9 mouse cellular contexts compared by ENCODE assay signal in genomic region chr19:44510534-44511175, GRCm38 (mm10). TPM values are rescaled to one million over a fixed set of nuclear protein-coding genes. Genes with fewer than 3 reads are reported as not detected.
DNase-seq lines count a peak whose midpoint lies in the region; ATAC-seq and TF ChIP-seq lines count a peak whose summit lies in the region.
"Had no signal": no experiment of that assay in that cellular context is flagged by ENCODE, and none has a peak within 500 bp of the region (broad histone marks: within the 10 kb centered on the region; RNA-seq: fewer than 3 reads in every experiment).

No protein-coding gene starts in this region.

- TF ChIP-seq POLR2A in kidney, adult 2 months (IDR thresholded peaks at IDR 0.05; ENCODE audit: low read depth, low read length): no peak

- H3K9me3 ChIP-seq in heart, embryonic 16.5 days (replicated peaks; ENCODE audit: control insufficient read depth, low read length): no peaks in the 10 kb centered on the region
- H3K9me3 ChIP-seq in intestine, embryonic 15.5 days: no peaks in the 10 kb centered on the region
- H3K9me3 ChIP-seq in neural tube, embryonic 14.5 days (ENCODE audit: control insufficient read depth, low read length): no peaks in the 10 kb centered on the region

- H3K4me2 ChIP-seq in heart, embryonic 16.5 days (ENCODE audit: low read depth, low read length): peak overlapping the region; percentile 94; the same call in 1 of the 2 replicates
- H3K4me2 ChIP-seq in intestine, embryonic 15.5 days (replicated peaks): peak overlapping the region; percentile 97
- H3K4me2 ChIP-seq in neural tube, embryonic 14.5 days (ENCODE audit: low read depth, low read length): peak overlapping the region; percentile 97

- peaks cover 50% of the 10 kb centered on the region for H3K27me3 ChIP-seq in heart, embryonic 16.5 days (ENCODE audit: control insufficient read depth, insufficient read depth, low read length)
- peaks cover 55% of the 10 kb centered on the region for H3K27me3 ChIP-seq in intestine, embryonic 15.5 days (replicated peaks)
- peaks cover 35% of the 10 kb centered on the region for H3K27me3 ChIP-seq in neural tube, embryonic 14.5 days (ENCODE audit: control insufficient read depth, insufficient read depth, low read length)
- no peaks in the 10 kb centered on the region for H3K27me3 ChIP-seq in kidney, adult 2 months (replicated peaks; ENCODE audit: control insufficient read depth, insufficient read depth, low read length)

- intact Hi-C loops in heart, postnatal 14 days (cut with DNase I): no loop called here

- H3K9ac ChIP-seq in heart, embryonic 16.5 days (ENCODE audit: low read length): no peak overlapping the region
- H3K9ac ChIP-seq in intestine, embryonic 15.5 days: no peak overlapping the region
- no peak overlapping the region for H3K9ac ChIP-seq in neural tube, embryonic 14.5 days (replicated peaks; ENCODE audit: low read depth, low read length)

- H3K4me1 ChIP-seq in heart, embryonic 16.5 days (ENCODE audit: control insufficient read depth, insufficient read depth, low read length): peaks cover 11% of the 10 kb centered on the region; the same call in 1 of the 2 replicates
- H3K4me1 ChIP-seq in intestine, embryonic 15.5 days (replicated peaks): peaks cover 22% of the 10 kb centered on the region
- H3K4me1 ChIP-seq in neural tube, embryonic 14.5 days (ENCODE audit: control insufficient read depth, insufficient read depth, low read length): peaks cover 18% of the 10 kb centered on the region
- H3K4me1 ChIP-seq in kidney, adult 2 months (ENCODE audit: control insufficient read depth, insufficient read depth, low read length): no peaks in the 10 kb centered on the region

- 6% methylated on average over 12 of the region's 12 CpGs for WGBS in heart, embryonic 16.5 days
- WGBS in intestine, embryonic 15.5 days: 5% methylated on average over 12 of the region's 12 CpGs
- WGBS in neural tube, embryonic 14.5 days: 2% methylated on average over 12 of the region's 12 CpGs
- WGBS in kidney, adult 2 months: 17% methylated on average over 12 of the region's 12 CpGs

- no peaks in the 10 kb centered on the region for H3K36me3 ChIP-seq in heart, embryonic 16.5 days (ENCODE audit: control insufficient read depth, insufficient read depth)
- no peaks in the 10 kb centered on the region for H3K36me3 ChIP-seq in intestine, embryonic 15.5 days
- H3K36me3 ChIP-seq in neural tube, embryonic 14.5 days (ENCODE audit: control insufficient read depth, insufficient read depth, low read length): no peaks in the 10 kb centered on the region
- no peaks in the 10 kb centered on the region for H3K36me3 ChIP-seq in kidney, adult 2 months (ENCODE audit: control insufficient read depth, insufficient read depth, low read length)

- H3K27ac ChIP-seq in heart, embryonic 16.5 days (ENCODE audit: low read length): no peak overlapping the region
- no peak overlapping the region for H3K27ac ChIP-seq in intestine, embryonic 15.5 days
- H3K27ac ChIP-seq in neural tube, embryonic 14.5 days (ENCODE audit: low read depth, low read length): no peak overlapping the region
- no peak overlapping the region for H3K27ac ChIP-seq in kidney, adult 2 months (ENCODE audit: insufficient read depth, low read depth, low read length)

- ATAC-seq in heart, embryonic 16.5 days (replicated peaks; ENCODE audit: extremely low read depth, insufficient read depth, low FRiP score): no peak
- ATAC-seq in intestine, embryonic 15.5 days: no peak
- no peak for ATAC-seq in neural tube, embryonic 14.5 days (ENCODE audit: low read depth)

- TF ChIP-seq CTCF in kidney, adult 2 months (conservative IDR thresholded peaks at IDR 0.05; ENCODE audit: insufficient read depth, insufficient read length, low read depth, low read length): no peak

- peak overlapping the region; percentile 62 for H3K4me3 ChIP-seq in heart, embryonic 16.5 days (ENCODE audit: low read length)
- H3K4me3 ChIP-seq in intestine, embryonic 15.5 days (replicated peaks): 0 out of 2 replicates have a peak overlapping the region, but pooled peaks have one; percentile 0
- peak overlapping the region; percentile 48 for H3K4me3 ChIP-seq in neural tube, embryonic 14.5 days (ENCODE audit: low read depth, low read length)
- H3K4me3 ChIP-seq in kidney, adult 2 months (ENCODE audit: insufficient read depth, low read depth, low read length): no peak overlapping the region

- DNase-seq in heart, postnatal 14 days: no peak
- DNase-seq in brain, adult 2 months (ENCODE audit: low read depth, low spot score): peak; percentile 33
- no peak for DNase-seq in right cerebral cortex, postnatal 10 days (ENCODE audit: low spot score in 2 of 2)
- no peak for DNase-seq in left cerebral cortex, adult 8-10 months (ENCODE audit: low spot score in 2 of 2)
- no peak for DNase-seq in kidney, adult 2 months
- DNase-seq: cerebellum, adult 9-11 months had no signal

RNA-seq across cellular contexts. Expression of gene Wnt8b, which starts 17.4 kb away (rescaled TPM):
- polyA plus RNA-seq in heart, embryonic 16.5 days (2015; fragmentation: Nextera tagmentation; extraction: Ambion mirVana): 0.08 TPM in 1 of 2 replicates, not detected in the other
- total RNA-seq in heart, postnatal 14 days (2021): not detected
- not detected in 2 replicates for polyA plus RNA-seq in intestine, embryonic 15.5 days (2015; fragmentation: Nextera tagmentation; extraction: Ambion mirVana)
- 0.12 TPM in 1 of 2 replicates, not detected in the other for polyA plus RNA-seq in neural tube, embryonic 14.5 days (2014; fragmentation: Nextera tagmentation; extraction: Ambion mirVana)
- under 1 TPM; 0.30 to 0.78 (median 0.58) TPM for total RNA-seq in left cerebral cortex, adult 8-10 months (2022)
- 0.11 and 0.14 TPM in 2 replicates for polyA plus RNA-seq in kidney, adult 2 months (2012; rRNA removed)

RNA-seq across cellular contexts. Expression of gene Sec31b, which starts 35.0 kb away (rescaled TPM):
- 2.2 and 2.3 TPM in 2 replicates for polyA plus RNA-seq in heart, embryonic 16.5 days (2015; fragmentation: Nextera tagmentation; extraction: Ambion mirVana)
- 1 to 10 TPM; 4.7 to 5.2 TPM for total RNA-seq in heart, postnatal 14 days (2021)
- polyA plus RNA-seq in intestine, embryonic 15.5 days (2015; fragmentation: Nextera tagmentation; extraction: Ambion mirVana): 0.40 and 0.49 TPM in 2 replicates
- 0.17 and 0.40 TPM in 2 replicates for polyA plus RNA-seq in neural tube, embryonic 14.5 days (2014; fragmentation: Nextera tagmentation; extraction: Ambion mirVana)
- 1 to 10 TPM in 1 of 4 experiments, under 1 TPM in 3; 0.25 to 1.4 (median 0.51) TPM for total RNA-seq in left cerebral cortex, adult 8-10 months (2022)
- 5.3 and 6.8 TPM in 2 replicates for polyA plus RNA-seq in kidney, adult 2 months (2012; rRNA removed)

RNA-seq across cellular contexts. Expression of gene Gm20538, which starts 42.0 kb away (rescaled TPM):
- not detected in 2 replicates for polyA plus RNA-seq in heart, embryonic 16.5 days (2015; fragmentation: Nextera tagmentation; extraction: Ambion mirVana)
- total RNA-seq in heart, postnatal 14 days (2021): not detected
- not detected in 2 replicates for polyA plus RNA-seq in intestine, embryonic 15.5 days (2015; fragmentation: Nextera tagmentation; extraction: Ambion mirVana)
- polyA plus RNA-seq in neural tube, embryonic 14.5 days (2014; fragmentation: Nextera tagmentation; extraction: Ambion mirVana): not detected in 2 replicates
- not detected for total RNA-seq in left cerebral cortex, adult 8-10 months (2022)
- polyA plus RNA-seq in kidney, adult 2 months (2012; rRNA removed): not detected in 2 replicates

RNA-seq across cellular contexts. Expression of gene Ndufb8, which starts 44.6 kb away (rescaled TPM):
- polyA plus RNA-seq in heart, embryonic 16.5 days (2015; fragmentation: Nextera tagmentation; extraction: Ambion mirVana): 1,230 and 1,261 TPM in 2 replicates
- 1,000 to 10,000 TPM; 1,711 to 1,762 TPM for total RNA-seq in heart, postnatal 14 days (2021)
- polyA plus RNA-seq in intestine, embryonic 15.5 days (2015; fragmentation: Nextera tagmentation; extraction: Ambion mirVana): 562 and 659 TPM in 2 replicates
- 678 and 806 TPM in 2 replicates for polyA plus RNA-seq in neural tube, embryonic 14.5 days (2014; fragmentation: Nextera tagmentation; extraction: Ambion mirVana)
- total RNA-seq in left cerebral cortex, adult 8-10 months (2022): 100 to 1,000 TPM; 359 to 428 (median 393) TPM
- polyA plus RNA-seq in kidney, adult 2 months (2012; rRNA removed): 1,573 and 1,885 TPM in 2 replicates

RNA-seq across cellular contexts. Expression of gene Hif1an, which starts 52.0 kb away (rescaled TPM):
- 22.2 and 27.6 TPM in 2 replicates for polyA plus RNA-seq in heart, embryonic 16.5 days (2015; fragmentation: Nextera tagmentation; extraction: Ambion mirVana)
- 10 to 100 TPM; 51.8 to 53.5 TPM for total RNA-seq in heart, postnatal 14 days (2021)
- 25.4 and 26.3 TPM in 2 replicates for polyA plus RNA-seq in intestine, embryonic 15.5 days (2015; fragmentation: Nextera tagmentation; extraction: Ambion mirVana)
- polyA plus RNA-seq in neural tube, embryonic 14.5 days (2014; fragmentation: Nextera tagmentation; extraction: Ambion mirVana): 21.0 and 28.2 TPM in 2 replicates
- total RNA-seq in left cerebral cortex, adult 8-10 months (2022): 10 to 100 TPM; 25.7 to 30.6 (median 28.8) TPM
- polyA plus RNA-seq in kidney, adult 2 months (2012; rRNA removed): 16.4 and 17.0 TPM in 2 replicates
